Mouse (Mus musculus) adrenal gland, adult 2 months (tissue): ENCODE measurements around the gene Dcaf11. TPM values are rescaled to one million over a fixed set of nuclear protein-coding genes. Genes with fewer than 3 reads are reported as not detected.

Experiments
- DNase-seq: peaks from one replicate; pipeline ENCODE4 v3.0.0; 2021
- polyA plus RNA-seq: library from polyadenylated mRNA; depleted of rRNA; stranded (reverse); fragments of >200 nt; gene quantifications from 2 replicates; pipeline ENCODE4 v1.2.3, GENCODE M21; 2012
- total RNA-seq, 2 experiments: library from RNA; stranded (reverse); gene quantifications; 2 replicates each; pipeline ENCODE4 v1.2.3; 2021

Gene Dcaf11
- total and polyA plus RNA-seq, 3 experiments: 102 to 157 (median 139) TPM

- no peak for DNase-seq
Measured at GRCm38 (mm10) chr14:55555788-55556187, 4.0 kb upstream of the Dcaf11 start.

- peak; percentile 77 for DNase-seq
Measured at GRCm38 (mm10) chr14:55557003-55557402, 2.8 kb upstream of the Dcaf11 start.

GRCm38 (mm10) chr14:55557587-55557986, 2.2 kb upstream of the Dcaf11 start:
- no peak for DNase-seq

GRCm38 (mm10) chr14:55558740-55559448, 912 bp upstream of the Dcaf11 start:
- no peak for DNase-seq

- DNase-seq: peak; percentile 99
Measured at GRCm38 (mm10) chr14:55560202-55561073, 632 bp downstream of the Dcaf11 start, which contains the start of gene A730061H03Rik. Gene A730061H03Rik, minus strand, starts transcription at chr14:55560406.

GRCm38 (mm10) chr14:55561860-55562259, 2.1 kb downstream of the Dcaf11 start:
- DNase-seq: no peak

- no peak for DNase-seq
Measured at GRCm38 (mm10) chr14:55563249-55563648, 3.4 kb downstream of the Dcaf11 start.

GRCm38 (mm10) chr14:55565748-55566147, 5.9 kb downstream of the Dcaf11 start:
- DNase-seq: no peak

GRCm38 (mm10) chr14:55567496-55567895, 7.7 kb downstream of the Dcaf11 start:
- DNase-seq: no peak

GRCm38 (mm10) chr14:55570588-55570987, 10.8 kb downstream of the Dcaf11 start:
- no peak for DNase-seq

GRCm38 (mm10) chr14:55571760-55572159, 12.0 kb downstream of the Dcaf11 start:
- DNase-seq: no peak

- DNase-seq: peak; percentile 37
Measured at GRCm38 (mm10) chr14:55575302-55575701, 15.5 kb downstream of the Dcaf11 start, which contains the start of gene Fitm1. Gene Fitm1, plus strand, starts transcription at chr14:55575617.

- DNase-seq: no peak
Measured at GRCm38 (mm10) chr14:55575711-55576110, 15.9 kb downstream of the Dcaf11 start.

- DNase-seq: no peak
Measured at GRCm38 (mm10) chr14:55576376-55576775, 16.6 kb downstream of the Dcaf11 start.

- DNase-seq: peak; percentile 92
Measured at GRCm38 (mm10) chr14:55577871-55578667, 18.3 kb downstream of the Dcaf11 start, which contains the start of gene Psme1. Gene Psme1, plus strand, starts transcription at chr14:55578123.

GRCm38 (mm10) chr14:55578668-55579269, 19.0 kb downstream of the Dcaf11 start:
- peak; percentile 84 for DNase-seq

GRCm38 (mm10) chr14:55579511-55580496, 20.0 kb downstream of the Dcaf11 start:
- DNase-seq: no peak

- no peak for DNase-seq
Measured at GRCm38 (mm10) chr14:55580731-55581130, 20.9 kb downstream of the Dcaf11 start.

GRCm38 (mm10) chr14:55581981-55582681, 22.3 kb downstream of the Dcaf11 start:
- DNase-seq: peak; percentile 64

GRCm38 (mm10) chr14:55584303-55584701, 24.5 kb downstream of the Dcaf11 start:
- no peak for DNase-seq
